Mouse (Mus musculus) testis, adult 2 months (tissue): ENCODE results near the gene Slc6a20a.

ENCODE experiments used
- CTCF ChIP-seq: fragments of 200-500 bp; IDR thresholded peaks from 2 replicates; pipeline ENCODE4 v1.5.1; 2012; ENCODE audit warnings: low read depth, mild to moderate bottlenecking, inconsistent platforms, low read length, moderate library complexity; ENCODE audit not compliant: control insufficient read depth, insufficient read depth, insufficient replicate concordance
- POLR2A ChIP-seq: fragments of 200-500 bp; IDR thresholded peaks from 2 replicates; pipeline ENCODE4 v1.6.1; 2012; ENCODE audit warnings: low read depth, mild to moderate bottlenecking, inconsistent platforms, low read length, moderate library complexity; ENCODE audit not compliant: control insufficient read depth

GRCm38 (mm10) chr9:123597376-123597775 is 81.3 kb downstream of the Slc6a20a start:
- TF ChIP-seq POLR2A (no peak), CTCF (no peak)
